Mouse (Mus musculus): ENCODE measurements around the gene Slc30a6. TPM values are rescaled to one million over a fixed set of nuclear protein-coding genes. Genes with fewer than 3 reads are reported as not detected.
"Not testable (repeated sequence)": the region's sequence is repeated elsewhere in the genome, so short reads cannot be mapped to it uniquely, and the experiment has no call there.

Slc30a6 gene
- total and polyA plus RNA-seq, 2 experiments = 13.5 to 22.7 TPM

- Histone ChIP-seq H3K27me3 (ENCODE audit: control insufficient read depth, insufficient read depth, low read length) (no peaks in the 10 kb centered on the region), H3K4me1 (ENCODE audit: control insufficient read depth, insufficient read depth, low read length) (no peaks in the 10 kb centered on the region), H3K9ac (ENCODE audit: low read depth, low read length) (no peak overlapping the region), H3K79me2 (ENCODE audit: control insufficient read depth, insufficient read depth, low read length) (no peaks in the 10 kb centered on the region), H3K27ac (replicated peaks; ENCODE audit: insufficient read depth, low read depth, low read length) (no peak overlapping the region), H3K36me3 (ENCODE audit: control insufficient read depth, insufficient read depth, low read length) (no peaks in the 10 kb centered on the region), H3K4me3 (ENCODE audit: insufficient read depth, low read depth, low read length) (no peak overlapping the region)
- TF ChIP-seq CTCF (IDR thresholded peaks at IDR 0.05; ENCODE audit: low read depth, low read length) = no peak
- TF ChIP-seq POLR2A (IDR thresholded peaks at IDR 0.05; ENCODE audit: extremely low read depth, insufficient read depth, low read length) = no peak
- DNase-seq (ENCODE audit: extremely low read depth, low read depth, low spot score) = no peak
These were observed 68.1 kb downstream of the Slc30a6 start for GRCm38 (mm10) chr17:74463510-74463909.

- H3K4me3 ChIP-seq (ENCODE audit: insufficient read depth, low read depth, low read length); H3K9ac ChIP-seq (ENCODE audit: low read depth, low read length); H3K36me3 ChIP-seq (ENCODE audit: control insufficient read depth, insufficient read depth, low read length); DNase-seq (ENCODE audit: extremely low read depth, low read depth, low spot score); H3K27me3 ChIP-seq (ENCODE audit: control insufficient read depth, insufficient read depth, low read length); H3K79me2 ChIP-seq (ENCODE audit: control insufficient read depth, insufficient read depth, low read length); H3K4me1 ChIP-seq (ENCODE audit: control insufficient read depth, insufficient read depth, low read length); H3K27ac ChIP-seq (replicated peaks; ENCODE audit: insufficient read depth, low read depth, low read length): not testable (repeated sequence)
- 88% methylated on average over 2 of the region's 2 CpGs for WGBS
These were observed 72.6 kb downstream of the Slc30a6 start for GRCm38 (mm10) chr17:74467981-74468380.

- not testable (repeated sequence) for H3K4me3 ChIP-seq (ENCODE audit: insufficient read depth, low read depth, low read length); H3K79me2 ChIP-seq (ENCODE audit: control insufficient read depth, insufficient read depth, low read length); DNase-seq (ENCODE audit: extremely low read depth, low read depth, low spot score); H3K9ac ChIP-seq (ENCODE audit: low read depth, low read length); H3K27ac ChIP-seq (replicated peaks; ENCODE audit: insufficient read depth, low read depth, low read length); H3K36me3 ChIP-seq (ENCODE audit: control insufficient read depth, insufficient read depth, low read length); H3K4me1 ChIP-seq (ENCODE audit: control insufficient read depth, insufficient read depth, low read length); H3K27me3 ChIP-seq (ENCODE audit: control insufficient read depth, insufficient read depth, low read length)
- 81% methylated on average over 6 of the region's 6 CpGs for WGBS
These were observed 74.7 kb downstream of the Slc30a6 start for GRCm38 (mm10) chr17:74470133-74470532.

Other genes with a start within 250 kb of the Slc30a6 start
- gene Memo1, start 100.1 kb upstream of the Slc30a6 start, total RNA-seq (2014; rRNA removed) = 31.8 and 36.6 TPM in 2 replicates
- gene Memo1, start 100.1 kb upstream of the Slc30a6 start, polyA plus RNA-seq (2012; rRNA removed) = 34.5 and 36.0 TPM in 2 replicates
- 22.1 and 29.2 TPM in 2 replicates for gene Dpy30, start 71.7 kb upstream of the Slc30a6 start, total RNA-seq (2014; rRNA removed)
- gene Dpy30, start 71.7 kb upstream of the Slc30a6 start, polyA plus RNA-seq (2012; rRNA removed) = 30.4 and 34.7 TPM in 2 replicates
- 15.0 and 16.8 TPM in 2 replicates for gene Spast, start 56.6 kb upstream of the Slc30a6 start, total RNA-seq (2014; rRNA removed)
- 5.6 and 6.1 TPM in 2 replicates for gene Spast, start 56.6 kb upstream of the Slc30a6 start, polyA plus RNA-seq (2012; rRNA removed)
- gene Nlrc4, start 63.5 kb downstream of the Slc30a6 start, total RNA-seq (2014; rRNA removed) = 0.37 and 0.40 TPM in 2 replicates
- gene Nlrc4, start 63.5 kb downstream of the Slc30a6 start, polyA plus RNA-seq (2012; rRNA removed) = 0.04 TPM in 1 of 2 replicates, not detected in the other
- 30.3 and 35.4 TPM in 2 replicates for gene Yipf4, start 93.9 kb downstream of the Slc30a6 start, total RNA-seq (2014; rRNA removed)
- 27.4 and 28.2 TPM in 2 replicates for gene Yipf4, start 93.9 kb downstream of the Slc30a6 start, polyA plus RNA-seq (2012; rRNA removed)
- gene Birc6, start 132.7 kb downstream of the Slc30a6 start, total RNA-seq (2014; rRNA removed) = 107 and 115 TPM in 2 replicates
- 32.8 and 33.2 TPM in 2 replicates for gene Birc6, start 132.7 kb downstream of the Slc30a6 start, polyA plus RNA-seq (2012; rRNA removed)

Data from liver, adult 2 months (tissue).